Mouse (Mus musculus) heart, postnatal 0 days (tissue): ENCODE results near the gene Tbc1d20.

ENCODE experiments used
- CTCF ChIP-seq: IDR thresholded peaks from 2 replicates; pipeline ENCODE4 v1.5.1; 2016; ENCODE audit warnings: antibody characterized with exemption, control low read depth, low read depth
- EP300 ChIP-seq: IDR thresholded peaks from 2 replicates; pipeline ENCODE4 v1.6.1; 2016; ENCODE audit warnings: antibody characterized with exemption, low read depth

DNA sequence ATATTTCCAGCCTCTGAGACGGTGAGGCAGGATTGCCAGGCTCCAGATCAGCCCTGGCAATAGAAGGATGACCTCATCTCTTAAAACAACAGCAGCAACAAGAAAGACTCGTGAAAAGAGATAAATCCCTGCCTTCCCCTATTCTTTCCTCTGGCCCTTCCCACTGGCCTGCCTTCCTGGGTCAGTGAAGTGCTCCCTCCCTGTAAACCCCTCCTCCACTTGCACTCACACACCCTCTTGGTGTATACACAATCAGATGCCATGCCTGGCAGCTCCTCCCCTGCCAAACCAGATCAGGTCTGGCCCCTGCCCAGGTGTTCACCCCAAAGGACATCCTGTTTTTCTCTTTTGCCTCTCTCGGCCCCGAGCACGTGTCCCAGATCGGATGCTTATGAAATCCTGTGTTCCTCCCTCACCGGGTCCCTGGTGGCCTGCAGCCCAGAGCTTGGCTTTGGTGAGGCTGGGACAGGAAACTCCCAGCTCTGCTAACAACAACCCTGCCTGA, 66.7 kb downstream of the Tbc1d20 start:
- TF ChIP-seq CTCF (no peak), EP300 (peak; percentile 92)
